Mouse (Mus musculus) layer of hippocampus, postnatal 10 days (tissue): ENCODE data around the gene Hilpda. TPM values are rescaled to one million over a fixed set of nuclear protein-coding genes. Genes with fewer than 3 reads are reported as not detected.

Source experiments
- total RNA-seq, 2 experiments: library from RNA; stranded (reverse); gene quantifications; 2 replicates each; pipeline ENCODE4 v1.2.3; 2021

Hilpda gene
- total RNA-seq, 2 experiments from 2014 or later, result 7.3 to 7.6 TPM

Other genes starting within 250 kb of the Hilpda start
- gene Lep, start 212.3 kb upstream of the Hilpda start, total RNA-seq, result not detected
- 10 to 100 TPM; 33.7 to 43.6 TPM for gene Rbm28, start 107.5 kb upstream of the Hilpda start, total RNA-seq
- 10 to 100 TPM in 1 of 2 experiments, 1 to 10 TPM in 1; 8.1 to 10.3 TPM for gene Prrt4, start 92.9 kb upstream of the Hilpda start, total RNA-seq
- gene Impdh1, start 56.1 kb upstream of the Hilpda start, total RNA-seq, result 10 to 100 TPM; 84.5 to 87.2 TPM
- not detected for gene Fam71f2, start 7.1 kb downstream of the Hilpda start, total RNA-seq
- gene Fam71f1, start 46.7 kb downstream of the Hilpda start, total RNA-seq, result not detected
- 100 to 1,000 TPM; 105 to 109 TPM for gene Calu, start 75.6 kb downstream of the Hilpda start, total RNA-seq
- 1 to 10 TPM in 1 of 2 experiments, under 1 TPM in 1; 0.54 to 1.1 TPM for gene Opn1sw, start 116.0 kb downstream of the Hilpda start, total RNA-seq
- 10 to 100 TPM; 60.7 to 66.7 TPM for gene Ccdc136, start 123.8 kb downstream of the Hilpda start, total RNA-seq
- gene Flnc, start 160.8 kb downstream of the Hilpda start, total RNA-seq, result 1 to 10 TPM; 4.0 to 4.4 TPM
- 100 to 1,000 TPM; 221 to 225 TPM for gene Atp6v1f, start 195.2 kb downstream of the Hilpda start, total RNA-seq
- gene Atp6v1fnb, start 198.9 kb downstream of the Hilpda start, total RNA-seq, result not detected
- gene Kcp, start 235.5 kb downstream of the Hilpda start, total RNA-seq, result 10 to 100 TPM; 10.0 to 14.4 TPM